Mouse (Mus musculus) large intestine, adult 2 months (tissue): ENCODE data around the gene Gm6020. TPM values are rescaled to one million over a fixed set of nuclear protein-coding genes. Genes with fewer than 3 reads are reported as not detected.

Experiments used
- polyA plus RNA-seq: library from polyadenylated mRNA; depleted of rRNA; stranded (reverse); fragments of >200 nt; gene quantifications from 2 replicates; pipeline ENCODE4 v1.2.3, GENCODE M21; 2012; rRNA removed

The Gm6020 gene
- polyA plus RNA-seq, 1 experiment = not detected

Other genes starting within 250 kb of the Gm6020 start
- gene Zfp950, start 43.0 kb upstream of the Gm6020 start, polyA plus RNA-seq = 4.4 and 7.4 TPM in 2 replicates
- not detected in 2 replicates for gene Gm7102, start 7.6 kb upstream of the Gm6020 start, polyA plus RNA-seq
- 78.5 and 126 TPM in 2 replicates for gene Csf2ra, start 44.5 kb downstream of the Gm6020 start, polyA plus RNA-seq
- gene Gm21060, start 113.2 kb downstream of the Gm6020 start, polyA plus RNA-seq = not detected in 2 replicates